Mouse (Mus musculus): ENCODE measurements around the gene Cadm4. TPM values are rescaled to one million over a fixed set of nuclear protein-coding genes. Genes with fewer than 3 reads are reported as not detected.
"Not testable (repeated sequence)": the region's sequence is repeated elsewhere in the genome, so short reads cannot be mapped to it uniquely, and the experiment has no call there.

Gene Cadm4
- total RNA-seq, 2 experiments from 2014 or later, result 11.9 to 12.5 TPM

GRCm38 (mm10) chr7:24467886-24468285 lies 13.9 kb upstream of the Cadm4 start:
- no peak for DNase-seq

GRCm38 (mm10) chr7:24469126-24469525 lies 12.7 kb upstream of the Cadm4 start:
- DNase-seq, result peak; percentile 36

GRCm38 (mm10) chr7:24470356-24470755 lies 11.5 kb upstream of the Cadm4 start:
- DNase-seq, result no peak

- no peak for DNase-seq
These were observed 9.4 kb upstream of the Cadm4 start for GRCm38 (mm10) chr7:24472442-24472841.

GRCm38 (mm10) chr7:24472937-24473336 lies 8.9 kb upstream of the Cadm4 start:
- peak; percentile 48 for DNase-seq

GRCm38 (mm10) chr7:24473913-24474529 lies 7.8 kb upstream of the Cadm4 start:
- peak; percentile 80 for DNase-seq

- no peak for DNase-seq
These were observed 6.9 kb upstream of the Cadm4 start for GRCm38 (mm10) chr7:24474811-24475506.

- DNase-seq, result no peak
These were observed 5.5 kb upstream of the Cadm4 start for GRCm38 (mm10) chr7:24476338-24476737.

- DNase-seq, result no peak
These were observed 5.0 kb upstream of the Cadm4 start for GRCm38 (mm10) chr7:24476856-24477255.

- DNase-seq, result no peak
These were observed 2.9 kb upstream of the Cadm4 start for GRCm38 (mm10) chr7:24478911-24479310.

GRCm38 (mm10) chr7:24479685-24480084 lies 2.1 kb upstream of the Cadm4 start:
- DNase-seq, result no peak

GRCm38 (mm10) chr7:24480121-24480941 lies 1.5 kb upstream of the Cadm4 start:
- no peak for DNase-seq

- DNase-seq, result no peak
These were observed 793 bp upstream of the Cadm4 start for GRCm38 (mm10) chr7:24480986-24481473.

- no peak for DNase-seq
These were observed 591 bp downstream of the Cadm4 start for GRCm38 (mm10) chr7:24482208-24483020.

GRCm38 (mm10) chr7:24483291-24483690 lies 1.5 kb downstream of the Cadm4 start:
- not testable (repeated sequence) for DNase-seq

- no peak for DNase-seq
These were observed 3.7 kb downstream of the Cadm4 start for GRCm38 (mm10) chr7:24485481-24485880.

GRCm38 (mm10) chr7:24486654-24487130 lies 4.9 kb downstream of the Cadm4 start:
- no peak for DNase-seq

- no peak for DNase-seq
These were observed 5.6 kb downstream of the Cadm4 start for GRCm38 (mm10) chr7:24487403-24487802.

- no peak for DNase-seq
These were observed 6.5 kb downstream of the Cadm4 start for GRCm38 (mm10) chr7:24488303-24488702.

GRCm38 (mm10) chr7:24499856-24500577 lies 18.2 kb downstream of the Cadm4 start:
- no peak for DNase-seq

GRCm38 (mm10) chr7:24500929-24501328 lies 19.1 kb downstream of the Cadm4 start:
- DNase-seq, result peak; percentile 60
